Mouse (Mus musculus) midbrain, embryonic 10.5 days (tissue): ENCODE measurements around the gene Celf5. TPM values are rescaled to one million over a fixed set of nuclear protein-coding genes. Genes with fewer than 3 reads are reported as not detected.

Experiments
- DNase-seq: peaks from one replicate; pipeline ENCODE4 v3.0.0-alpha.2; 2017; ENCODE audit warnings: low spot score
- H3K27ac ChIP-seq: fragments of 300-500 bp; sonication (generic); replicated peaks from 2 replicates; pipeline ENCODE4 v1.5.1; 2016; ENCODE audit warnings: mild to moderate bottlenecking
- H3K27me3 ChIP-seq: fragments of 300-500 bp; sonication (generic); 2 replicates; pipeline ENCODE4 v1.6.1; 2016; ENCODE audit warnings: low read depth, mild to moderate bottlenecking; ENCODE audit not compliant: poor library complexity, severe bottlenecking
- H3K36me3 ChIP-seq: fragments of 300-500 bp; sonication (generic); 2 replicates; pipeline ENCODE4 v1.6.1; 2016; ENCODE audit warnings: mild to moderate bottlenecking, moderate library complexity
- H3K4me1 ChIP-seq: fragments of 300-500 bp; sonication (generic); 2 replicates; pipeline ENCODE4 v1.6.1; 2016
- H3K4me3 ChIP-seq: fragments of 300-500 bp; sonication (generic); 2 replicates; pipeline ENCODE4 v1.5.1; 2016; ENCODE audit warnings: mild to moderate bottlenecking, moderate library complexity
- H3K9me3 ChIP-seq: fragments of 300-500 bp; sonication (generic); replicated peaks from 2 replicates; pipeline ENCODE4 v1.6.1; 2016; ENCODE audit warnings: mild to moderate bottlenecking
- WGBS: fragments of 180-500 bp; shearing (Covaris S2); methylation state at CpG from one replicate; pipeline ENCODE4 v1.1.7; 2016; 5-methylcytosine and 5-hydroxymethylcytosine counted together
- polyA plus RNA-seq: library from polyadenylated mRNA; unstranded; fragments of >200 nt; fragmentation: Nextera tagmentation; extraction: Ambion mirVana; gene quantifications from 2 replicates; pipeline ENCODE4 v1.2.1, GENCODE M21; 2016

Celf5 gene
- polyA plus RNA-seq, 1 experiment from 2014 or later: 5.0 TPM

- 27% methylated on average over 10 of the region's 10 CpGs for WGBS
- H3K9me3 ChIP-seq: no peaks in the 10 kb centered on the region; the same call in 1 of the 2 replicates
- peak; percentile 21 for DNase-seq
- no peaks in the 10 kb centered on the region for H3K36me3 ChIP-seq
- H3K4me3 ChIP-seq: no peak overlapping the region
- peaks cover 91% of the 10 kb centered on the region for H3K27me3 ChIP-seq
- peaks cover 44% of the 10 kb centered on the region for H3K4me1 ChIP-seq
- H3K27ac ChIP-seq: no peak overlapping the region
Measured at GRCm38 (mm10) chr10:81425236-81425850, 57.2 kb downstream of the Celf5 start.

GRCm38 (mm10) chr10:81424246-81425051 is 58.1 kb downstream of the Celf5 start:
- peak; percentile 20 for DNase-seq
- WGBS: 3% methylated on average over 25 of the region's 25 CpGs
- peak overlapping the region; percentile 14; the same call in 1 of the 2 replicates for H3K4me3 ChIP-seq
- H3K36me3 ChIP-seq: no peaks in the 10 kb centered on the region
- peaks cover 98% of the 10 kb centered on the region for H3K27me3 ChIP-seq
- H3K9me3 ChIP-seq: no peaks in the 10 kb centered on the region; the same call in 1 of the 2 replicates
- H3K27ac ChIP-seq: no peak overlapping the region
- peaks cover 39% of the 10 kb centered on the region for H3K4me1 ChIP-seq

- no peak overlapping the region for H3K27ac ChIP-seq
- peak overlapping the region; percentile 14; the same call in 1 of the 2 replicates for H3K4me3 ChIP-seq
- 62% methylated on average over 4 of the region's 4 CpGs for WGBS
- H3K4me1 ChIP-seq: peaks cover 40% of the 10 kb centered on the region
- no peaks in the 10 kb centered on the region; the same call in 1 of the 2 replicates for H3K9me3 ChIP-seq
- DNase-seq: no peak
- peaks cover 97% of the 10 kb centered on the region for H3K27me3 ChIP-seq
- H3K36me3 ChIP-seq: no peaks in the 10 kb centered on the region
Measured at GRCm38 (mm10) chr10:81423476-81424245, 58.8 kb downstream of the Celf5 start.

GRCm38 (mm10) chr10:81422661-81423217 is 59.8 kb downstream of the Celf5 start:
- Histone ChIP-seq H3K4me1 (peaks cover 48% of the 10 kb centered on the region), H3K4me3 (no peak overlapping the region), H3K36me3 (no peaks in the 10 kb centered on the region), H3K27ac (no peak overlapping the region), H3K9me3 (no peaks in the 10 kb centered on the region; the same call in 1 of the 2 replicates), H3K27me3 (peaks cover 97% of the 10 kb centered on the region)
- 84% methylated on average over 3 of the region's 3 CpGs for WGBS
- DNase-seq: no peak

- Histone ChIP-seq H3K27me3 (peaks cover 97% of the 10 kb centered on the region), H3K27ac (no peak overlapping the region), H3K36me3 (no peaks in the 10 kb centered on the region), H3K9me3 (no peaks in the 10 kb centered on the region; the same call in 1 of the 2 replicates), H3K4me3 (no peak overlapping the region), H3K4me1 (peaks cover 52% of the 10 kb centered on the region)
- DNase-seq: no peak
- WGBS: 82% methylated on average over 6 of the region's 6 CpGs
Measured at GRCm38 (mm10) chr10:81422191-81422590, 60.3 kb downstream of the Celf5 start.

- H3K36me3 ChIP-seq: no peaks in the 10 kb centered on the region
- no peak overlapping the region for H3K27ac ChIP-seq
- no peak overlapping the region for H3K4me3 ChIP-seq
- WGBS: 76% methylated on average over 5 of the region's 5 CpGs
- peaks cover 97% of the 10 kb centered on the region for H3K27me3 ChIP-seq
- no peak for DNase-seq
- peaks cover 52% of the 10 kb centered on the region for H3K4me1 ChIP-seq
- H3K9me3 ChIP-seq: no peaks in the 10 kb centered on the region; the same call in 1 of the 2 replicates
Measured at GRCm38 (mm10) chr10:81421797-81422100, 60.8 kb downstream of the Celf5 start.

GRCm38 (mm10) chr10:81421041-81421796 is 61.3 kb downstream of the Celf5 start:
- Histone ChIP-seq H3K27me3 (peaks cover 92% of the 10 kb centered on the region), H3K4me3 (no peak overlapping the region), H3K4me1 (peaks cover 52% of the 10 kb centered on the region), H3K9me3 (no peaks in the 10 kb centered on the region; the same call in 1 of the 2 replicates), H3K36me3 (no peaks in the 10 kb centered on the region), H3K27ac (no peak overlapping the region)
- no peak for DNase-seq
- WGBS: 83% methylated on average over 4 of the region's 4 CpGs

GRCm38 (mm10) chr10:81420191-81420767 is 62.2 kb downstream of the Celf5 start:
- no peak for DNase-seq
- 85% methylated on average over 40 of the region's 40 CpGs for WGBS
- no peaks in the 10 kb centered on the region; the same call in 1 of the 2 replicates for H3K9me3 ChIP-seq
- H3K36me3 ChIP-seq: no peaks in the 10 kb centered on the region
- H3K27ac ChIP-seq: no peak overlapping the region
- H3K4me3 ChIP-seq: no peak overlapping the region
- peaks cover 82% of the 10 kb centered on the region for H3K27me3 ChIP-seq
- H3K4me1 ChIP-seq: peaks cover 55% of the 10 kb centered on the region

GRCm38 (mm10) chr10:81419111-81419928 is 63.2 kb downstream of the Celf5 start:
- DNase-seq: no peak
- 89% methylated on average over 10 of the region's 10 CpGs for WGBS
- peaks cover 55% of the 10 kb centered on the region for H3K4me1 ChIP-seq
- H3K4me3 ChIP-seq: no peak overlapping the region
- H3K27ac ChIP-seq: no peak overlapping the region
- H3K27me3 ChIP-seq: peaks cover 73% of the 10 kb centered on the region
- H3K9me3 ChIP-seq: no peaks in the 10 kb centered on the region; the same call in 1 of the 2 replicates
- no peaks in the 10 kb centered on the region for H3K36me3 ChIP-seq

- Histone ChIP-seq H3K9me3 (no peaks in the 10 kb centered on the region), H3K27me3 (peaks cover 64% of the 10 kb centered on the region), H3K4me3 (no peak overlapping the region), H3K4me1 (peaks cover 59% of the 10 kb centered on the region), H3K36me3 (no peaks in the 10 kb centered on the region), H3K27ac (peak overlapping the region; percentile 38; the same call in 1 of the 2 replicates)
- WGBS: 48% methylated on average over 11 of the region's 11 CpGs
- no peak for DNase-seq
Measured at GRCm38 (mm10) chr10:81418216-81419070, 64.1 kb downstream of the Celf5 start.
